Mouse (Mus musculus) fat pad, adult 2 months (tissue): Measurements from ENCODE around the gene Ywhae.

Experiments
- DNase-seq: peaks from one replicate; pipeline ENCODE4 v3.0.0-alpha.2; 2011; ENCODE audit warnings: low read depth, low spot score; ENCODE audit errors: extremely low read depth

The Ywhae gene

GRCm38 (mm10) chr11:75792535-75792934 lies 59.9 kb downstream of the Ywhae start:
- DNase-seq, result no peak

GRCm38 (mm10) chr11:75793351-75793750 lies 60.7 kb downstream of the Ywhae start:
- DNase-seq, result no peak

- no peak for DNase-seq
Measured at GRCm38 (mm10) chr11:75794602-75795320, 62.1 kb downstream of the Ywhae start.

- no peak for DNase-seq
Measured at GRCm38 (mm10) chr11:75795321-75795636, 62.6 kb downstream of the Ywhae start.

- no peak for DNase-seq
Measured at GRCm38 (mm10) chr11:75796029-75796445, 63.4 kb downstream of the Ywhae start, which contains the start of gene Doc2b. Gene Doc2b (minus strand): TSS chr11:75796049.

GRCm38 (mm10) chr11:75796536-75797246 lies 64.0 kb downstream of the Ywhae start:
- DNase-seq, result no peak

- DNase-seq, result no peak
Measured at GRCm38 (mm10) chr11:75801369-75801768, 68.7 kb downstream of the Ywhae start.

- no peak for DNase-seq
Measured at GRCm38 (mm10) chr11:75801771-75802550, 69.3 kb downstream of the Ywhae start.

- DNase-seq, result no peak
Measured at GRCm38 (mm10) chr11:75807486-75807885, 74.8 kb downstream of the Ywhae start.

GRCm38 (mm10) chr11:75810526-75810925 lies 77.9 kb downstream of the Ywhae start:
- DNase-seq, result no peak

- DNase-seq, result no peak
Measured at GRCm38 (mm10) chr11:75811900-75812299, 79.2 kb downstream of the Ywhae start.

GRCm38 (mm10) chr11:75813085-75813484 lies 80.4 kb downstream of the Ywhae start:
- DNase-seq, result no peak
